Mouse (Mus musculus) heart, embryonic 11.5 days (tissue): ENCODE data around the gene Gm12185. TPM values are rescaled to one million over a fixed set of nuclear protein-coding genes. Genes with fewer than 3 reads are reported as not detected.

Source experiments
- polyA plus RNA-seq: library from polyadenylated mRNA; unstranded; fragments of >200 nt; fragmentation: Nextera tagmentation; extraction: Ambion mirVana; gene quantifications from 2 replicates; pipeline ENCODE4 v1.2.1, GENCODE M21; 2014

Gene Gm12185
- polyA plus RNA-seq, 1 experiment from 2014 or later: not detected

Other genes with a start within 250 kb of the Gm12185 start
- gene Rack1, start 191.9 kb downstream of the Gm12185 start, polyA plus RNA-seq: 538 and 603 TPM in 2 replicates
- 3.3 and 3.7 TPM in 2 replicates for gene Trim41, start 174.9 kb downstream of the Gm12185 start, polyA plus RNA-seq
- 0.43 and 0.70 TPM in 2 replicates for gene Trim7, start 166.1 kb downstream of the Gm12185 start, polyA plus RNA-seq
- 2.9 and 4.0 TPM in 2 replicates for gene Gm12184, start 165.6 kb downstream of the Gm12185 start, polyA plus RNA-seq
- gene Irgm1, start 120.5 kb downstream of the Gm12185 start, polyA plus RNA-seq: 4.9 and 5.9 TPM in 2 replicates
- 0.16 TPM in 1 of 2 replicates, not detected in the other for gene Gm5431, start 90.0 kb downstream of the Gm12185 start, polyA plus RNA-seq
- 1.3 and 1.7 TPM in 2 replicates for gene Psme2b, start 46.0 kb downstream of the Gm12185 start, polyA plus RNA-seq
- gene Olfr56, start 13.3 kb downstream of the Gm12185 start, polyA plus RNA-seq: not detected in 2 replicates
- 0.08 TPM in 1 of 2 replicates, not detected in the other for gene 9930111J21Rik1, start 12.8 kb downstream of the Gm12185 start, polyA plus RNA-seq
- not detected in 2 replicates for gene Tgtp1, start 1.9 kb upstream of the Gm12185 start, polyA plus RNA-seq
- gene 9930111J21Rik2, start 59.0 kb upstream of the Gm12185 start, polyA plus RNA-seq: not detected in 2 replicates
- gene Tgtp2, start 72.0 kb upstream of the Gm12185 start, polyA plus RNA-seq: not detected in 2 replicates
- 0.58 and 0.96 TPM in 2 replicates for gene Ifi47, start 84.4 kb upstream of the Gm12185 start, polyA plus RNA-seq
- not detected in 2 replicates for gene Olfr1396, start 122.6 kb upstream of the Gm12185 start, polyA plus RNA-seq
- gene Olfr1395, start 150.0 kb upstream of the Gm12185 start, polyA plus RNA-seq: not detected in 2 replicates
- not detected in 2 replicates for gene Olfr1394, start 162.2 kb upstream of the Gm12185 start, polyA plus RNA-seq
- gene Btnl9, start 194.9 kb upstream of the Gm12185 start, polyA plus RNA-seq: 0.39 and 0.49 TPM in 2 replicates
- gene Zfp62, start 211.1 kb upstream of the Gm12185 start, polyA plus RNA-seq: 33.9 and 36.8 TPM in 2 replicates